Mouse (Mus musculus) testis, adult 2 months (tissue): ENCODE results near the gene Ndufb7. TPM values are rescaled to one million over a fixed set of nuclear protein-coding genes. Genes with fewer than 3 reads are reported as not detected.

Source experiments
- H3K27ac ChIP-seq: fragments of 200-500 bp; 2 replicates; pipeline ENCODE4 v1.5.1; 2012; ENCODE audit warnings: low read depth, low read length; ENCODE audit not compliant: control insufficient read depth, insufficient read depth
- H3K27me3 ChIP-seq: fragments of 200-500 bp; 2 replicates; pipeline ENCODE4 v1.6.1; 2012; ENCODE audit warnings: mild to moderate bottlenecking, low read length, moderate library complexity; ENCODE audit not compliant: control insufficient read depth, insufficient read depth
- H3K36me3 ChIP-seq: fragments of 200-500 bp; 2 replicates; pipeline ENCODE4 v1.6.1; 2012; ENCODE audit warnings: mild to moderate bottlenecking, low read length; ENCODE audit not compliant: control insufficient read depth, insufficient read depth
- H3K4me1 ChIP-seq: fragments of 200-500 bp; 2 replicates; pipeline ENCODE4 v1.6.1; 2012; ENCODE audit warnings: low read length; ENCODE audit not compliant: control insufficient read depth, insufficient read depth
- H3K4me3 ChIP-seq: fragments of 200-500 bp; 2 replicates; pipeline ENCODE4 v1.5.1; 2012; ENCODE audit warnings: low read depth, mild to moderate bottlenecking, low read length, moderate library complexity, mixed read lengths; ENCODE audit not compliant: control insufficient read depth
- CTCF ChIP-seq: fragments of 200-500 bp; IDR thresholded peaks from 2 replicates; pipeline ENCODE4 v1.5.1; 2012; ENCODE audit warnings: low read depth, mild to moderate bottlenecking, inconsistent platforms, low read length, moderate library complexity; ENCODE audit not compliant: control insufficient read depth, insufficient read depth, insufficient replicate concordance
- POLR2A ChIP-seq: fragments of 200-500 bp; IDR thresholded peaks from 2 replicates; pipeline ENCODE4 v1.6.1; 2012; ENCODE audit warnings: low read depth, mild to moderate bottlenecking, inconsistent platforms, low read length, moderate library complexity; ENCODE audit not compliant: control insufficient read depth
- polyA plus RNA-seq: library from polyadenylated mRNA; depleted of rRNA; stranded (reverse); fragments of >200 nt; gene quantifications from 2 replicates; pipeline ENCODE4 v1.2.3, GENCODE M21; 2012

The Ndufb7 gene
- polyA plus RNA-seq, 1 experiment = 231 TPM

DNA sequence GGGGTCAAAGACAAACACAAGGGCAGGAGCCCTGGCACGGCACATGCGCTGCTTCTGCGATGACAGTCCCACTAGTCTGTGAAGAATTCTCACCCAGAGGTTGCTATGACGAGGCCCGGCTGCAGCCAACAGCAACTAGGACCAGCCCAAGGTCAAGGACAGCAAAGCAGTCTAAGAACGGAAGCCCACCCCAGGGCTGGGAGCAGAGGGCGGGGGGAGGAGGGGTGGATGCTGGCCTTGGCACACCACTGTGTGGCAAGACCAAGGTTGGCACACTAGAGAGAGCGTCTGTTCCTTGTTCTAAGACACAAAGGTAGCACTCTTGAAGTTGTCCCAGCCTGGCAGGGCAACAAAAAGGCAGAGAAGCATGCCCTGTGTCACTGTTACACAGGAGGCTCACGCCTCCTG is 10.9 kb downstream of the Ndufb7 start:
- Histone ChIP-seq H3K27me3 (no peaks in the 10 kb centered on the region), H3K27ac (no peak overlapping the region; the same call in 1 of the 2 replicates), H3K4me1 (peaks cover 5% of the 10 kb centered on the region), H3K4me3 (no peak overlapping the region), H3K36me3 (no peaks in the 10 kb centered on the region)
- TF ChIP-seq POLR2A = no peak
- TF ChIP-seq CTCF = no peak

DNA sequence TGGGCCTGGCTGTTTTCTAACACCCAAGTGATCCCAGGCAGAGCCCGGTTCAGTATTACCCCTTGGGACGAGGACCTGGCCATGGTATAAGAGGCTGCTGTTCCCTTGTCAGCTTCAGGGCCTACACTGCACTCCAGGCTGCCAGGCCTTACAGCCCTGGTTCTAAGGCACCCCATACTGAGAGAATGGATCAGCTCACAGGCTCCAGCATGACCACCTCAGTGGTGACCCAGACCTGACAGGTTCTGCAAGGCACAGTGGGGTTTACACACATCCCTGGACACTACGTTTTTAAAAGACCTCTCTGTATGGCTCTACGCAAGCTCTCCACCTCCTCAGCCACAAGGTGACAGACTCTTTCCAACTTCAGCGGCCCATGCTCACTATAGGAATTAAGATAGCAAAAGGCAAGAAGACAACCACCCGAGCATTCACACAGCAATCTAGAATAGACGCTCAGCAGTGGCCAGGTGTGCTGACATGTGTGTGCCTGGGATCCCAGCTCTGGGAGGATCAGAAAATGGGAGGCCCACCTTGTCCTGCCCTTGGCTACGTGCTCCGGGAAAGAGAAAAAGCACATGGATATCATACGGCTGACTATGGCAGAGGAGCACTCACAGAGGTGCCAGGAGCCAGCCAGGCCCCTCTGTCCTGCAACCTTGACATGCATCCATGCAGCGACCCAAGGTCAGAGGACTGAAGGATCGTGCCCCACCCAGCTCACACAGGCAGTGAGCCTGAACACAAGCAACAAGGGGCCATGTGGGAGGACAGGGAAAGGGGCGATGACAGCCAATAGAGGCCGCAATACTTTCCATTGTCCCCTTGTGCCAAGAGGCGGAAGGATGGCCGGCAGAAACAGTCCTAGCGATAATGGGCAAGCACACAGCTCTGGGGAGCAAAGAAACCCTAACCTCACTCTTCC is 11.9 kb downstream of the Ndufb7 start:
- TF ChIP-seq CTCF (no peak), POLR2A (no peak)
- Histone ChIP-seq H3K27ac (no peak overlapping the region), H3K36me3 (no peaks in the 10 kb centered on the region), H3K4me1 (peaks cover 5% of the 10 kb centered on the region), H3K27me3 (no peaks in the 10 kb centered on the region), H3K4me3 (no peak overlapping the region)

DNA sequence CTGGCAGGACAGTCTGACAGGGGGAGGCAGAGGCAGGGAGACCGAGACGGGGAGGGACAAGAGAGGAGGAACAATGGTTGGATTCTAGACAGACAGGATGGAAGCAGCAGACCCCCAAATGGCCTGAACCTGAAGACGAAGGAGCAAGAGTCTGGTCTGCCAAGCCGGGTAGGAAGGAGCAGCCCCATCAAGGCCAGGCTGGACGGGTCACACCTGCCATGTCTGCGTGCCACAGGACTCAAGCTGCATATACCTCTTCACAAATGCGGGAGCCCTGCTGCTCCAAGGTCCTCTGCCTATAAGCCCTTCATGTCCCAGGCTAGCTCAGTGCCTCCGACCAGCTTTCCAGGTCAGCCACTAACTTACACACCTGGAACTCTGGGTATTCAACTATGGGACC is 13.2 kb downstream of the Ndufb7 start:
- no peaks in the 10 kb centered on the region for H3K27me3 ChIP-seq
- H3K4me1 ChIP-seq = peaks cover 5% of the 10 kb centered on the region
- H3K4me3 ChIP-seq = no peak overlapping the region
- no peaks in the 10 kb centered on the region for H3K36me3 ChIP-seq
- TF ChIP-seq CTCF (no peak), POLR2A (no peak)
- no peak overlapping the region for H3K27ac ChIP-seq

DNA sequence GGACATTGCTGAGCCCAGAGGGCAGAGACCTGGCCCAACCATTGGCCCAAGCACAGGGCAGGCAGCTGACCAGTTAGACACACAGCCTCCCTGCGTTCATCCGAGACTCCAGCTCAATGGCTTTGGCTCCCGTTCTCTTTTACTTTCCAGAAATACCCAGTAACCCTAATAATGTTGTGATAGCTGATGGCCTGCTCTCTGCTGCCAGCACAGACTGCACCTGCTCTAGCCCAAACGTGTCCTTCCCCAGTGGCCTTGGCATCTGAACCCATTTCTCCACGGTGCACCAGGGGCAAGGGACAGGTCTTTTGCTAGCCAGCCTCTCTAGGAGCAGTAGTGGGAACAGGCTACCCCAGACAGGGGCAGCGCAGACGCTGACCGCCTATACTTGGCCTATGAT is 14.4 kb downstream of the Ndufb7 start:
- Histone ChIP-seq H3K27ac (no peak overlapping the region), H3K27me3 (no peaks in the 10 kb centered on the region), H3K36me3 (no peaks in the 10 kb centered on the region), H3K4me1 (peaks cover 5% of the 10 kb centered on the region), H3K4me3 (no peak overlapping the region)
- no peak for TF ChIP-seq POLR2A
- no peak for TF ChIP-seq CTCF

DNA sequence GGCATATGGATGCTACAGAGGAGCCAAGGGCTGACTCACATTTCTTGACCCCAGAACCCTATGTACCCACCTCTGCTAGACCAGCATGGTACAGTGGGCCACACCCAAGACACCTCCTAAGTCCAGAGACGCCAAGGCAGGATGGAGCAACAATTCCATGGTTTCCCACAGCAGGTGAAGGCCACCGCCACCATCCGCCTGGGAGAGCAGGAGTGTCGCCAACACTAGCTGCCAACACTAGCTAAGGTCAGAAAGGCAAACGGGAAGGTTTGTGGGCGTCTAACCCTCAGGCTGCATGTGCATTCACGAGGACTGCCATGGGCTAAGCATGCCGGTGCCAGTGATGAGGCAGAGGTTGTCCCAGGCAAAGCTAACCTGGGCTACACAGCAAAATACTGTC is 15.8 kb downstream of the Ndufb7 start:
- H3K4me3 ChIP-seq = no peak overlapping the region

DNA sequence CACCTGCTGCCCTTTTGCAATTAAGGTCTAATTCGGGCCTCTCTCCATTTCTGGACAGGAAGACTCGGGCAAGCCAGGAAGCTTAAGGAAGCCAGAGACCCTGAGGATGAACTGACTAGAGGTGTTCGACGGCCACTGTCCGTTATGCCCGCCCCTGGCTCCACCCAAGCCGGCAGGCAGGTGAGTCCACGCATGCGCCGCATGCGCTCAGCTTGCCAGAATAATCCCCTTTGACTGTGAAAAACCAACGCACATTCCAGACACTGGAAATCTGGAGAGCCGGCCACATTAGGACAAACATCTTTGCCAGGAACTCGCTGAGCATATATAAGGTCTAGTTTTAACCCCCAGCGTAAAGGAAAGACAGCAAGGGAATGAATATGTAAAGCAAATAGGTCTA is 16.8 kb downstream of the Ndufb7 start:
- Histone ChIP-seq H3K36me3 (no peaks in the 10 kb centered on the region), H3K27me3 (no peaks in the 10 kb centered on the region), H3K4me3 (no peak overlapping the region), H3K4me1 (peaks cover 3% of the 10 kb centered on the region), H3K27ac (no peak overlapping the region)
- TF ChIP-seq POLR2A = no peak
- TF ChIP-seq CTCF = no peak

More for the DNA sequence above, 15.8 kb downstream of the Ndufb7 start:
- Histone ChIP-seq H3K36me3 (no peaks in the 10 kb centered on the region), H3K27ac (no peak overlapping the region), H3K27me3 (no peaks in the 10 kb centered on the region), H3K4me1 (peaks cover 3% of the 10 kb centered on the region)
- TF ChIP-seq POLR2A = no peak
- TF ChIP-seq CTCF = no peak

- no peak for TF ChIP-seq POLR2A
- TF ChIP-seq CTCF = no peak
- H3K4me1 ChIP-seq = no peaks in the 10 kb centered on the region; the same call in 1 of the 2 replicates
- H3K36me3 ChIP-seq = no peaks in the 10 kb centered on the region
- H3K27me3 ChIP-seq = no peaks in the 10 kb centered on the region
- no peak overlapping the region for H3K27ac ChIP-seq
- no peak overlapping the region for H3K4me3 ChIP-seq
These were observed 18.3 kb downstream of the Ndufb7 start for GRCm38 (mm10) chr8:83584771-83585170.

DNA sequence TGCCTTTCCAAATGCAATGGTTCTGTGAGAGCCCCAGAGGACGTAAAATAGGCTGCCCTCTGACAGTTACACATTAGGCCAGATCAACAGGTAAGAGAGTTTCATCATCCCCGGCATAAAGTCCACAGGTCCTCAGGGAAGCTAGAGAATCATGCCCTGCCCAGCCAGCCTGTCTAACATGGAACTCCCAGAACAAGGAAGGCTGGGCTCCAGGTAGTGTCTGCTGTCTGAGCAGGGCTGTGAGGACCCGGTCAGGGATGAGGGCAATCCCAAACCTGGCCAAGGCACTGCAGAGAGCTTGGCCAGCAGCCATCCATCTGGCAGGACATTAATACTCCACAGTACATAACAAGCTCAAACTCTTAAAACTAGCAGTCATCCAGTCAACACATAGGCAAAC is 18.9 kb downstream of the Ndufb7 start:
- no peaks in the 10 kb centered on the region for H3K36me3 ChIP-seq
- H3K4me3 ChIP-seq = no peak overlapping the region
- TF ChIP-seq POLR2A (no peak), CTCF (no peak)
- no peaks in the 10 kb centered on the region for H3K27me3 ChIP-seq
- H3K4me1 ChIP-seq = no peaks in the 10 kb centered on the region; the same call in 1 of the 2 replicates
- no peak overlapping the region for H3K27ac ChIP-seq
